Mouse (Mus musculus): ENCODE results near the gene Ror2. TPM values are rescaled to one million over a fixed set of nuclear protein-coding genes. Genes with fewer than 3 reads are reported as not detected.

Ror2 gene
- polyA plus RNA-seq, 1 experiment: 0.55 TPM

DNA sequence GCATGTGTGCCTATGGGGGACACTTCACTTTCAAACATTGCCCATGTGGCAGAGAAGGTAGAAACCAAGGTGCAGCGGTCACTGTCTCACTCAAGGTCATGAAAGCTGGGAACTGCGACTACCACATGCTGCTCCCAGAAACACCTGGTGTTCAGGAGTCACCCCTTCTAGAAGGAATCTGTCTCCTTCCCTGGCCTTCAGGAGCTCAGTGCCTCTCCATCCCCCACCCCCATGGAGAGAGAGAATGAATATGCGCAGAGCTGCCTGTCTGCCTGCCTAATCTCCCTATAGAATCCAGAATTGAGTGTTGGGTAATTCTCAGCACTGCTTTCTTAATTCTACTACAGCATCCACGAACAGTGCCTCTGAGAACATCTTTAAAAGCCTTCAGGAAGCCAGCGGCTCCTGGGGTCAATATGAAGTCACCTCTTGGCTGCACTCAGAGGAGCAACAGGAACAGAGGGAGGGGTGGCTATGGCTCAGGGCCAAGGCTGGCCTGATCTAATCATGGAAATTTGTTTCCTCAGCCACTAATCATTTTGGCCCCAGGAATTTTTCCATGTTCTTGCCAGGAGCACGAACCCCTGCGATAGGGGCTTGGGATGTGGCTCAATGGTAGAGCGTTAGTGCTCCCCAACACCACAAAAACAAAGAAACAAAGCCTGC is 24.7 kb downstream of the Ror2 start:
- Histone ChIP-seq H3K4me1 (ENCODE audit: control insufficient read depth, insufficient read depth, insufficient read length, low read length) (no peaks in the 10 kb centered on the region; the same call in 1 of the 2 replicates), H3K4me3 (ENCODE audit: insufficient read depth, low read depth, low read length) (no peak overlapping the region), H3K27ac (replicated peaks; ENCODE audit: low read depth, low read length) (peak overlapping the region; percentile 7; the same call in 1 of the 2 replicates)

DNA sequence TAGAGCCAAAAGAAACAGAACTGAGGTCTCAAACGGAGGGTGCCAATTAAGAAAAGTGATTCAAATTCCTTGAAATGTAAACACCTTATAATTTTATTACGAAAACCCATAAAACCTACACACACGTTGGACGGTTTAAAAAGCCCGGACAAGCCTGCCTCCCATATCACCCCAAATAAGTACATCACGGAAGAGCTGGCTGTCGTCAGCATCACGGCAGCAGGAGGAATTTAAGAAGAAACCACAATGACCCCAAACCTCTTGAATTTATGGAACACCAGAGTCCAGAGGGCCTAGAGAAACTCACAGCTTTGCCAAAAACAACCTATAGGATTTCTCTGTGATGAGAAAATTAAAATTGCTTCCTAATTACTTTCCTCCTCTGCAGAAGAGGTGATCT is 27.0 kb downstream of the Ror2 start:
- H3K4me1 ChIP-seq (ENCODE audit: control insufficient read depth, insufficient read depth, insufficient read length, low read length): no peaks in the 10 kb centered on the region; the same call in 1 of the 2 replicates
- H3K27ac ChIP-seq (replicated peaks; ENCODE audit: low read depth, low read length): no peak overlapping the region
- H3K4me3 ChIP-seq (ENCODE audit: insufficient read depth, low read depth, low read length): no peak overlapping the region

DNA sequence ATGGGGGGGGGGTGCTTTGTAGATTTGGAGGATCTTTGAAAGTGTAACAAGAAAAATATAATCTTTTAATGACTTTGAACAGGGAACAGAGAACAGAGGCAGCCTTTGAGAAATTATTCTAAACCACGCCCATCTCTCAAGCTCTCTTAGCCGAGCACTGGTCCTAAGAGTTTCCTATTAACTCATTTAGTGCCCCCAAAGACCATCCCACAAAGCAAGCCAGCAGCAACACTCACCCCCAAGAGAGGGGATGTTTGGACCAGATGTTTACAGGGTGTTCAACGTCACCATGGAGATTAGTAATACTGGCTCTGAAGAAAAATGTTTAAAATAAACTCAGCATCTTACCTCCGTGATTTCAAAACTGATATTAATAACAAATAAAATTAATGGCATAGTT is 27.4 kb downstream of the Ror2 start:
- Histone ChIP-seq H3K27ac (replicated peaks; ENCODE audit: low read depth, low read length) (no peak overlapping the region), H3K4me1 (ENCODE audit: control insufficient read depth, insufficient read depth, insufficient read length, low read length) (no peaks in the 10 kb centered on the region; the same call in 1 of the 2 replicates), H3K4me3 (ENCODE audit: insufficient read depth, low read depth, low read length) (no peak overlapping the region)

DNA sequence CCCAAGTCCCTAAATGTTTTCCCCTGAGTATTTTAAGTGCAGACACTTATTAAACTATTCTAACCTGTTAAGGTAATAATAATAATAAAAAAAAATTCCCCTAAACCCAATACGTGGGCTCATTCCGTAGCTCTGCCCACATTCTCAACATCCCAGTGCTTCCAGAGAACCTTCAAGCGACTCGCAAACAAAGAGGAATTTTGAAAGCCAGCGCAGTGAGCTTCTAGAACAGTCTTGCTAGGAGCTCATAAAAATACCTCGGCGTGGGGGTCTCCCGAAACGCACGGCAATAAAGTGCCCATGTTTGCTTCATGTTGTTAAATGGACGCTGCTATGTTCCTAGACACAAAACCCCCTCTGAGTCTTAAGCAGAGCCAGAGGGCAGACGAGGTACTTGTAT is 32.7 kb downstream of the Ror2 start:
- no peak overlapping the region for H3K27ac ChIP-seq (replicated peaks; ENCODE audit: low read depth, low read length)
- H3K4me3 ChIP-seq (ENCODE audit: insufficient read depth, low read depth, low read length): no peak overlapping the region
- H3K4me1 ChIP-seq (ENCODE audit: control insufficient read depth, insufficient read depth, insufficient read length, low read length): no peaks in the 10 kb centered on the region

DNA sequence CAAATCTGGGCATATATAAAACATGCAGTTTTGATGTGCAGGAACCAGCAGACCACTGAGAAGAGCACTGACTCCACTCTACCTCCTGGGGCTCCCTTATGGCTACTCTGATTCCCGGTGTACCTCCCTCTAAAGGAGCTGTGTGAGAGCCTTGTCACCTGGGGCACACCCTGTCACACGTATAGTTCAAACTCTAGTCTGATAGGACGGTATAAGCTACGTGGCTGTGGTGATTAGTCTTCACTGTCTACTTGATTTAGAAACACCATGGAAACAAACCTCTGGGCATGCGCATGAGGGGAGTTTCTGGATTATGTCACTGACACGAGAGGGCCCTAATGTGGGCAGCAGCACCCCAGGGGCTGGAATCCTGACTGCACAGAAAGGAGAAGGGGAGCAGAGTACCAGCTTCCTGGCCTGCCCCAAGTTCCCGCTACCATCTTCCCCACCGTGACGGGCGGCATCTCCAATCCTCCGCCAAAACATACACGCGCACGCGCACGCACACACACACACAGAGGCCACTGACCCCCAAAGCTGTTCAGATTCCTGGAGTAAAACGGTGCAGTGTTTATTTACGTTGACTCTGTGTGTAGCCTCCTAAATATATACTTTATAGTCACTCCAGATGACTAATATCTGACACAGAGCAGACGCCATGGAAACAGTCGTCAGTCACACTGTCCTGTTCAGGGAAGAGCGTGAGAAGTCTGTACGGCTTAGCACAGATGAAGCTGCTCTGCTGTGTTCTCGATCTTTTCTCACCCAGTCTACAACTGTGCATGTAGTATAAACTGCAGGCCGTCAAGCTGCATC is 37.1 kb downstream of the Ror2 start:
- H3K4me3 ChIP-seq (ENCODE audit: insufficient read depth, low read depth, low read length): no peak overlapping the region
- H3K27ac ChIP-seq (replicated peaks; ENCODE audit: low read depth, low read length): no peak overlapping the region
- H3K4me1 ChIP-seq (ENCODE audit: control insufficient read depth, insufficient read depth, insufficient read length, low read length): no peaks in the 10 kb centered on the region

DNA sequence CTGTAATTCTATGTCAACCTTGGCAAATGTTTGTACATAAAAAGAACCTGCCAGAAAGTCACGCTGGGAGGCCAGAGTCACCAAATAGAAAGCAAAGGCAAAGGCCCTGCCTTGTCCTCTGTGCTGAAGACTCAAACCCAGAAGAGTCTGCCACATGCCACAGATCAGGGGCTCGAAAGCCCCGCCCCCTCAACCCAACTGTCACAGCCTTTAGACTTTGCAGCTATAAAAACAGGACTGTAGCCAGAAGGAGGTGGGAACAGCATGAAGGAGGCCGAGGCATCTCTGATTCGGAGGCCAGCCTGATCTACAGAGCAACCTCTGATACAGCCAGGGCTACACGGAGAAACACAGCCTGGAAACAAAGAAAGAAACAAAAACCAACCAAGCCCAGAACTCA is 37.8 kb downstream of the Ror2 start:
- no peaks in the 10 kb centered on the region for H3K4me1 ChIP-seq (ENCODE audit: control insufficient read depth, insufficient read depth, insufficient read length, low read length)
- no peak overlapping the region for H3K27ac ChIP-seq (replicated peaks; ENCODE audit: low read depth, low read length)
- H3K4me3 ChIP-seq (ENCODE audit: insufficient read depth, low read depth, low read length): no peak overlapping the region

DNA sequence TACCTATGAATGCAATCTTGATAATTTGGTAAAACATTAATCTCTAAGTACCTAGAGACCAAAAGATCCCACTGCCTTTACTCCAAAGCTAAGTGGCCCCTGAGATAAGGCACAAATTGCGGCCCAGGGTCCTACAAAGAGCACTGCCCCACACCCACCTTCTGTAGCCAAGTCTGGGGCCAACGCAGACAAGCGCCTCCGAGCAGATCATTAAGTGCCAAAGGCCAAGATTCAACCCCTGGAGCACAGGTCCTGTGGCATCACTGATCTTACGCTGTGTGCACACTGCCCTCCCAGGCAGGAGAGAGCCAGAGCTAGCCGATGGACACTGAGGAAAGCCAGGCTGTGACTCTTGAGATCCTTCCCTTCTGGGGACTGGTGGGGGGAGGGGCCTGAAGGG is 38.7 kb downstream of the Ror2 start:
- H3K4me1 ChIP-seq (ENCODE audit: control insufficient read depth, insufficient read depth, insufficient read length, low read length): no peaks in the 10 kb centered on the region
- no peak overlapping the region for H3K4me3 ChIP-seq (ENCODE audit: insufficient read depth, low read depth, low read length)

DNA sequence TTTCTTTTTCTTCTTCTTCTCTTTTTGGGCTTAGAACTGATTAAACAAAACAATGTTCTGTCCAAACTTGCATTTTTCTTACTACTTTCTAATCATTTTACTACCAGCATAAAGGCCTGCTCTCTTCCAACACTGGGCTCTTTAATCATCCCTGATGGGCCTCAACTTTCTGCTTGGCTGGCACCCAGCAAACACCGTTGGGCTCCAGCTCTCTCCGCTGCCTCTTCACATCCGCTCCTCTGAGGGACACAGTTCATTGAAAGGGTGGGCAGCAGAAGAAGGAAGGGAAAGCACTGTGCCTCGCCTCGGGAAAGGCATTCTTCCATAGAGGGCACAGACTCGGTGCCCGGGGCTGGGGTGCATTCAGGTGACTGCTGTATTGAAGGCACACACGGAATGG is 41.8 kb downstream of the Ror2 start:
- Histone ChIP-seq H3K27ac (replicated peaks; ENCODE audit: low read depth, low read length) (no peak overlapping the region), H3K4me3 (ENCODE audit: insufficient read depth, low read depth, low read length) (no peak overlapping the region), H3K4me1 (ENCODE audit: control insufficient read depth, insufficient read depth, insufficient read length, low read length) (no peaks in the 10 kb centered on the region)

More for the DNA sequence above, 38.7 kb downstream of the Ror2 start:
- no peak overlapping the region for H3K27ac ChIP-seq (replicated peaks; ENCODE audit: low read depth, low read length)

DNA sequence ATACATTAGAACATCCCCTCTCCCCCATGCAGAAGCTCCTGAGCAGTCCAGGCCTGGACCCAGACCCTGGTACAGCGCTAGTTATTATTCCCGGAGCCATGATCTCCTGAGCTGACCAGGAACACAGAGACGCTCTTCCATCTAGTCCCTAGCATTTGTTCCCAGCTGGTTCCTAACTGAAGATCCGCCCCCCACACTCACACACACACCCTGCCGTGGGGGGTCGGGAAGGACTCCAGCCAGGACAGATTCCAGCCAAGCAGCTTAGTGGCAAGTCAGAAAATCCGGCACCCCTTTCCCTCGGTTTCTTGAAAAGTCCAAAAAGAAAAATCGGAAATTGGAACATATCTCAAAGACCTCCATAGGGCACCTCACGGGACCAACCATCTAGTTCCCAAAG is 48.5 kb downstream of the Ror2 start:
- no peaks in the 10 kb centered on the region for H3K4me1 ChIP-seq (ENCODE audit: control insufficient read depth, insufficient read depth, insufficient read length, low read length)

DNA sequence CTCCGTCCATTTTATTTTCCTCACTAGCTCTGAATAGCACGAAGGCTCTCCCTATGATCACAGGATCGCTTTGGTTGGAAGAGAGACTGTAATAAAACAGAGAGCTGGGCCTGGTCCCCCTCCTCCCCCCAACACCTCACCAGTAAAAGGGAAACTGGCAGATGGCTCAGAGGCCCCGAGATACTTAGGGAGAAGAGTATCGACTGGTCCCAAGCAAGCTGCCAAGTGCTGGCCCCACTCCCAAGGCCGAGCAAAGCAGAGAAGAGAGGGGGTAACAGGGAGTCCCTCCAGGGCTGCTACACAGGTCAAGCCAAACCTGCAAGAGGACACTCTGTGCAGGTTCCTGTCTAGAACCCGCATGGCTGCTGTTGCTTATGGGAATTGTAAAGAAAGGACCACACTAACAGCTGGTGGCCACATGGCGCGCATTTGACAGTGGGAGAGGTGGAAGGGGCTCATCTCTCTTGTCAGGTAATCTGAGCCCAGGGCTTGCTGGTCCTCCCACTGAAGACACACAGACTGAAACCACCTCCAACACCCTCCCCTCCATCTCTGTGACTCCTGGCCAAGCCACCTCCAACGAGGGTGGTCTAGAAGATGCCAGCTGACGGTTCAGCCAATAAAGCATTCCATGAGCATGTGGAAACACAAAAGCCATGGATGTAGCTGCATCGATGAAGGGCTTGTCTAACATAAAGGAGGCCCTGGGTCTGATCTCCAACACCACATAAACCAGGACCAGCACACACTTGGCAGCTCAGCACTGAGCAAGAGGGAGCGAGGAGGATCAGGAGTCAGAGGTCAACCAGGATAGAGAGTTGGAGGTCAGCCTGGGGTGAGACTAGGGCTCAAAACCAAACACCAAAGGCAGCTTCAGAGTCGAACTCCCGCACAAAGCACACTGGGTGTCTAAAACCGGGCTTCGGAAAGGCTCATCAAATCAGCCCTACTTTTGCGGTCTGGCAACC is 49.2 kb downstream of the Ror2 start:
- H3K4me3 ChIP-seq (ENCODE audit: insufficient read depth, low read depth, low read length): no peak overlapping the region
- no peak overlapping the region for H3K27ac ChIP-seq (replicated peaks; ENCODE audit: low read depth, low read length)
- no peaks in the 10 kb centered on the region for H3K4me1 ChIP-seq (ENCODE audit: control insufficient read depth, insufficient read depth, insufficient read length, low read length)

More for the DNA sequence above, 48.5 kb downstream of the Ror2 start:
- H3K27ac ChIP-seq (replicated peaks; ENCODE audit: low read depth, low read length): no peak overlapping the region
- H3K4me3 ChIP-seq (ENCODE audit: insufficient read depth, low read depth, low read length): no peak overlapping the region

DNA sequence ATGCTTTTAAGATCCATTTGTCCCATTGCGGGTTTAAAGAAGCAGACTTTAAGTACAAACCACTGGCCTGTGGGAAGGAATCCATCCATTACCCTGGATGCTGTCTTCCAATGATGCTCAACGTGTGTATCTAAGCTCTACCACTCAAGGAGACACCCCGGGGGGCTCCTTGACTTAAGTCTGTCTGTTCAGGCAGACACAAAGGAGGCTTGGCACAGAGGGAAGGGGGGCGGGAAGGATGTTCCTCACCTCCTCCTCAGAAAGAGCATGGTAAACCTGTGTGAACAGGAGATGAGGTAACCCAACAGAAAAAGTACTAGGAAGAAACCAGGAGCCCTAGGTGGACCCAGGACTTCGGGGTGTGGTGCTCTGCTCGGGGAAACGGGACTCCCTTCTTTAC is 50.0 kb downstream of the Ror2 start:
- Histone ChIP-seq H3K27ac (replicated peaks; ENCODE audit: low read depth, low read length) (no peak overlapping the region), H3K4me1 (ENCODE audit: control insufficient read depth, insufficient read depth, insufficient read length, low read length) (no peaks in the 10 kb centered on the region), H3K4me3 (ENCODE audit: insufficient read depth, low read depth, low read length) (no peak overlapping the region)

DNA sequence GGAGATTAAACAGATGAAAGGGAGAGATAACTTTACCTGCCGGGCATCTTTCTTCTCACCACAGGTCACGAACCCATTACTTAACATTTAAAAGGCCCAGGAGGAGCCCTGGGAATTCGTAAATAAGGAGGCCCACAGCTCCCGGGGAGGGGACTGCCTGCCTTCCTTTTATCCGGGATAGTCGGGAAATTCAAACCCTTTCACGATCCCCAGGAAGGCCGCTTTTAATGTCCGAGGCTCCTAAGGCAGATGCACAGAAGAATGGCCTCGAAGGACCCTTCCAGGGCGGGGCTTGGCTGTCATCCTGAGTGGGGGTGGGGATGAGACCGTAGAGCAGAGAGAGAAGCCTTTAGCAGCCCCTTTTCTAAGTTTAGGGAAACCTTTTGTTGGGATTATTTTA is 51.1 kb downstream of the Ror2 start:
- Histone ChIP-seq H3K27ac (replicated peaks; ENCODE audit: low read depth, low read length) (no peak overlapping the region), H3K4me3 (ENCODE audit: insufficient read depth, low read depth, low read length) (no peak overlapping the region), H3K4me1 (ENCODE audit: control insufficient read depth, insufficient read depth, insufficient read length, low read length) (no peaks in the 10 kb centered on the region)

DNA sequence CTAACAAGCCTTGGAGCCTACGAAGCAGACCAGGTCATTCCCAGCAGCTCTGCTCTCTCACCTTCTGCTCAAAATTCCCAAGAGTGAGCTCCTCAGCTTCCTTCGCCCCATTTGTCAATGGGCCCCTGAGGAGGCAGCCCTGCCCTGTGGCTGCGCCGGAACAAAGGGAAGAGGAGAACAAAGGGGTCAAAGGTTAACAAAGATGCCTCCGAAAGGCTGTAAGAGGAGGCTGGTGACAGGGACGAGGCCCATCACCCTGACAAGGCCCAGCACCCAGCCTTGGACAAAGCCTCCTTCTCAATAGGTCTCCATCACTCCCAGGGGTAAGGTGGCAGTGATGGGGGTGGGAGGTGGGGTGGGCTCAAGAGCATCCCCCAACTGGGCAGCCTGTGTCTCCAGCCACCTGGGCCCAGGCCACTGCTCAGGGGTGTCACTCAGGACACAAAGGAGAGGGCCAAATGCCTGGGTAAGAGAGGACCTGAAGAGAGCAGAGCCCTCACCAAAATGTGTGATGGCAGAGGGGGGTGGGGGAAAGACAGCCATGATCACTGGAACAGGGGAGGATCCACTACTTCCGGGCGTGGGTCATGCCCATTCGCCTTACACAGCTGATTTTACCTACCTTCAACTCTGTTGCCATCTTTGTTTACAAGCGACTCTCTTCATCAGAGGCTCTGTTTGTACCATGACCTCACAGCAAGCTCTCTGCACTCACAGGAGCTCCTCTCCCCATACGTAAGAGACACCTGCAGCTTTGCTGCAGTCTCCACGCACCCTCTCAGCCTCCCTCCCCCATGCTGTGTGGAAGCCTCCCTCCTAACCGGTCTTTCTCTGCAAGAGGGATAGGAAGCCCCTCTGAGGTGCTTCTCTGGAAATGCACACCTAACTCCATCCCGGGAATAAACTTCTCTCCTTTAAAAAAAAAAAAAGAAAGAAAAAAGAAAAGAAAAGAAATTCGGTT is 51.8 kb downstream of the Ror2 start:
- H3K4me1 ChIP-seq (ENCODE audit: control insufficient read depth, insufficient read depth, insufficient read length, low read length): no peaks in the 10 kb centered on the region
- H3K27ac ChIP-seq (replicated peaks; ENCODE audit: low read depth, low read length): no peak overlapping the region
- no peak overlapping the region for H3K4me3 ChIP-seq (ENCODE audit: insufficient read depth, low read depth, low read length)

DNA sequence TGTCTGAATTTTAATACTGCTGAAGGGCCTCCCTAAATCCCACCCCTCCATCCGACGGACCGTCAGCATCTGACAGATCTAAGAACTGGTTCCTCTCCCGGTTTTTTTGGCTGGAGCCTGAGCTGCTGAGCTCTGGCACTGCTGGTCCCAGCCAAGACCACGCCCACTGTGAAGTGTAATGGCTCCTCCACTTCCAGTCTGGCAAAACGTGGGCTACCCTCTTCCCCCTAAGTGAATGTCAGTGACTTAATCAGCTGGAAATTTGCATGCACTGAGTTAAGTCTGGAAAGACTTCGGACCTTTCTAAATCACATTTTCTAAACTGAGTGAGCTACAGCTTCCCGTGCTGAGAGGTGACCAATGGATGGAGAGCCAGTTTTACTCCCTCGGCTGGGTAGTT is 52.5 kb downstream of the Ror2 start:
- no peaks in the 10 kb centered on the region for H3K4me1 ChIP-seq (ENCODE audit: control insufficient read depth, insufficient read depth, insufficient read length, low read length)
- H3K4me3 ChIP-seq (ENCODE audit: insufficient read depth, low read depth, low read length): no peak overlapping the region
- no peak overlapping the region for H3K27ac ChIP-seq (replicated peaks; ENCODE audit: low read depth, low read length)

Data from brown adipose tissue, adult 24 weeks (tissue).